Mouse (Mus musculus): ENCODE results near the gene Zfp563. TPM values are rescaled to one million over a fixed set of nuclear protein-coding genes. Genes with fewer than 3 reads are reported as not detected.

Zfp563 gene
- 7.5 TPM for polyA plus RNA-seq (2017; shearing (Covaris generic))

GRCm38 (mm10) chr17:33089220-33089949, at the start of gene Zfp563:
Gene Zfp563, plus strand, starts transcription at chr17:33089310.

DNA sequence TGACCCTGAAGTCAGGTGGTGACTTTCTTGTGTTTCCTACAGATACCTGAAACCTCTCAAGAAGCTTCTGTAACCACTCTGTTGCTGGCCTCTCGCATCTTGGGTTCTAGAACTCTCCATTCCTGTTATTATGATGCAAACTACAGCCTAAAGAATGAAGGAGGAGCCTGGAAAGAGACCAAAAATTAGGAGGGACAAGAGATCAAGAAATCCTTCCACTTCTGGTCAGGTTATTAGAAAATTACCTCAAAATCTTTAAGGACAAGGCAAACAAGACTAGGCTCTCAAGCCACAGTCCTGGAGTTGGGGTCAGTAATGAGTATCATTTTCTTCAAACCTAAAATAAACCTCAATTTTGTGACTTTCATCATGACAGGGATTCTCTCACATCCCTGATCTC, 21.2 kb upstream of the Zfp563 start, which contains the start of gene 4921501E09Rik:
Gene 4921501E09Rik (minus strand): TSS at position 101 of the 400 bp plus-strand sequence.

DNA sequence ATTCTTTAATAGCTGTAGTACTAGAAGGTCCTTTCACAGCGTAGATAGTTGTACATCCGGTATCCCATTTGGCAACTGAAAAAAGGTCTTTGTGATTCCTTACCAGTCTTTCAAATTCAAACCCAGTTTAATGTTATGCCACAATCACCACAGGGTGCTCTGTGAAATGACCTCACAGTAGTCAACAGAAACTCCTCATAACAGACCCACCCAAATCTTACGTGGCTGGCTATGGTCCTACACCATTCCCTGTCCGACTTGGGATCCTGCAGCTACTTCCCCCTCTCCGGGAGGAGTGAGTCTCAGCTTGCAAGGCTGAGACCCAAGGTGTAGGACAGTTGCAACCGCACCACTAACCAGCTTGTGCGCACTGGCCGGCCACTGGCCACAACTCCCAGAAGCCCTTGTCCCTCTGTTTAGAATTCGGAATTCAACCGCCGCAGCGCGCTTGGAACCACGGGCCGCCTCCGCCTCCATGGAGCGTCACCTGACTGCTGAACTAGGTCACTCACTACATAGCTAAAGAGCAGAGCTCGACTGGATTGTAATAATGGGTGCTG, 50.2 kb downstream of the Zfp563 start, which contains the start of gene Morc2b:
Gene Morc2b (minus strand): TSS at position 423 of the 560 bp plus-strand sequence.

Other genes starting within 250 kb of the Zfp563 start
- 16.6 TPM for gene Zfp870, start 197.7 kb upstream of the Zfp563 start, polyA plus RNA-seq (2017; shearing (Covaris generic))
- gene Cyp4f14, start 172.0 kb upstream of the Zfp563 start, polyA plus RNA-seq (2017; shearing (Covaris generic)) = not detected
- 61.2 TPM for gene Cyp4f13, start 141.9 kb upstream of the Zfp563 start, polyA plus RNA-seq (2017; shearing (Covaris generic))
- 26.4 TPM for gene Zfp472, start 123.5 kb upstream of the Zfp563 start, polyA plus RNA-seq (2017; shearing (Covaris generic))
- gene Zfp952, start 96.2 kb upstream of the Zfp563 start, polyA plus RNA-seq (2017; shearing (Covaris generic)) = 19.0 TPM
- gene Zfp763, start 55.9 kb upstream of the Zfp563 start, polyA plus RNA-seq (2017; shearing (Covaris generic)) = 11.1 TPM
- not detected for gene 4921501E09Rik, start 21.3 kb upstream of the Zfp563 start, polyA plus RNA-seq (2017; shearing (Covaris generic))
- gene Morc2b, start 50.4 kb downstream of the Zfp563 start, polyA plus RNA-seq (2017; shearing (Covaris generic)) = not detected
- gene Olfr55, start 79.1 kb downstream of the Zfp563 start, polyA plus RNA-seq (2017; shearing (Covaris generic)) = not detected
- not detected for gene Olfr239, start 102.0 kb downstream of the Zfp563 start, polyA plus RNA-seq (2017; shearing (Covaris generic))
- not detected for gene Olfr1564, start 132.4 kb downstream of the Zfp563 start, polyA plus RNA-seq (2017; shearing (Covaris generic))
- gene Zfp955a, start 165.8 kb downstream of the Zfp563 start, polyA plus RNA-seq (2017; shearing (Covaris generic)) = 22.5 TPM
- not detected for gene Olfr63, start 175.4 kb downstream of the Zfp563 start, polyA plus RNA-seq (2017; shearing (Covaris generic))
- gene Zfp955b, start 200.2 kb downstream of the Zfp563 start, polyA plus RNA-seq (2017; shearing (Covaris generic)) = 18.0 TPM